Mouse (Mus musculus): Measurements from ENCODE around the gene Phpt1.

The Phpt1 gene

DNA sequence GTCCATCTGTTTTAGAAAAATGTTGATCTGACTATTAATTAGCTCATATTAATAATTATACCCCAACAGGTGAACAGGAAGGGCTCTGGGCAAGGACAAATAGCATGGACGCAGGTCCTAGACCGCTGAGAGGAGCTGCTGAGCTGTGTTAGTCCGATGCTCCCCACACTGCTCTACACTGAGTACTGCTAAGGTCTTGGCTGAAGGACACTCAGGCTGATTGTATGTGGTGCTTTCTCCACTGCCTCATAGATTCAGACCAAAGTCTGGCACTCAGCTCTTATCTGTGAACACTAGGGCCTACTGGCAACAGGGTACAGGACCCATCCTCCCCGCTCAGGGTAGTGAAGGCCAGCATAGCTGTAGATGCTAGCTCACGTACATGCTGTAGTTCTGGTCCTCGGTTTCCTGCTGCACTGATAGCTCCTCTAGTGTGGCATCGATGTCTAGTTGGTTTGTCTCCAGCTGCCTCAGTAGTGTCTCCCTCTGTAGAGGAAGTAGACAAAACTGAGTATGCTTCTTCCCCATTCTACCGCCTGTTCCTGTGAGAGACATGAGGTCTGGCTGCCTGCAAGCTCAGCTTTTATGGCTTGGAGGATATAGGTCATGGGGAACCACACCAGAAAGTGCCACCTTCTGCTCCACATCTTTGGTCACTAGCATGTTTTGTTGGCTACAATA lies 13.3 kb upstream of the Phpt1 start:
- TF ChIP-seq GATA4 (IDR thresholded peaks at IDR 0.05; ENCODE audit: insufficient replicate concordance, low read length) = no peak

DNA sequence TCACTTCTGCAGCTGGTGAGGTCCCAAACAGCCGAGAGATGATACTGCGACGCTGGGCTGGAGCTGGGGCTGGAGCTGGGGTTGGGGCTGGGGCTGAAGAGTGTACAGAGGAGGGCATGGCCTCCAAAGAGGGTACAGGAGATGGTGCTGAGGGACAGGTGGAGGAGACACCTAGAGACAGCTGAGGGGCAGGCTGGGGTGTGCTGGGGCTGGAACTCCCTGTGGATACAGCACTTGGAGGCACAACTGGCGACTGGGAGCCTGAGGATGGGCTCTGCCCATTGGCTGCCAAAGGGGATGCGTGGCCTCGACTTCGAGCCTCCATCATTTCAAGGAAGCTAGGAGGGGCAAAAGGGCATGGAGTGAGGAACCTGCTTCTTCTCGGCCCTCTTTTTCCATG lies 12.3 kb upstream of the Phpt1 start:
- TF ChIP-seq GATA4 (IDR thresholded peaks at IDR 0.05; ENCODE audit: insufficient replicate concordance, low read length) = no peak

DNA sequence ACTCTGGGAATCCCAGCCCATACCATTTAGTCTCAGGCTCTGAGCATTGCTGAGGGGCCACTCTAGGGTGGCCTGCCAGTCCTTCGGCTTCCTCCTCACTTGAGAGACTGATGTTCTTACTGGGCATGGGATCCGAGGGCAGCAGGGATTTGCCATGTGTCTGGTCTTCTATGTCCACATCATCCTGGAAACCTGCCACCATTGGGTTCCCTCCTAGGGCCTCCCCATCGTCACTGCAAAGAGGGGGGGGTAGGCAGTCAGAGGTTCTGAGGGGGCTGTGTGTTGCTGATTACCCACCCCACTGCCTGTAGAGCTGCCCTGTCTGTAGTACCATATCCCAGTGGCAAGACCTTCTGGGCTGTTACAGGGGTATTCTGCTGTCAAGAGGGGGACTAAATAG lies 10.6 kb upstream of the Phpt1 start:
- TF ChIP-seq GATA4 (IDR thresholded peaks at IDR 0.05; ENCODE audit: insufficient replicate concordance, low read length) = no peak

DNA sequence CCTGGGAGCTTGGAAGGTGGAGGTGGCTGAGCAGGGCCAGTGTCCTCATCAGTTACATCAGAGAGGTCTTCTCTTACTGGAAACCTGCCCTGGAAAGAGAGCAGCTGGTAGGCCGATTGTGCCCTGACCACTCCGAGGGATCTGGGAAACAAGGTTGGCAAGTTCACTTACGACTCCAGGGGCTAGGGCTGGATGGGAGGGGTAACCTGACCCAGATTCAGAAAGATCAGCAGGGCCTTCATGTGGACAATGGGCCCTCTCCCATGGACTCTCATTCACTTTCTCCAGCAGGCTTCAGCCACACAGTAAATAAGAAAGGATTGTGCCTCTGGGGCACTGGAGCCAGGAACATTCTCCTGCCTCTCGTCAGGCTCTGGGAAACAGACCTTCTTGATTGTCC lies 9.8 kb upstream of the Phpt1 start:
- TF ChIP-seq GATA4 (IDR thresholded peaks at IDR 0.05; ENCODE audit: insufficient replicate concordance, low read length) = no peak

DNA sequence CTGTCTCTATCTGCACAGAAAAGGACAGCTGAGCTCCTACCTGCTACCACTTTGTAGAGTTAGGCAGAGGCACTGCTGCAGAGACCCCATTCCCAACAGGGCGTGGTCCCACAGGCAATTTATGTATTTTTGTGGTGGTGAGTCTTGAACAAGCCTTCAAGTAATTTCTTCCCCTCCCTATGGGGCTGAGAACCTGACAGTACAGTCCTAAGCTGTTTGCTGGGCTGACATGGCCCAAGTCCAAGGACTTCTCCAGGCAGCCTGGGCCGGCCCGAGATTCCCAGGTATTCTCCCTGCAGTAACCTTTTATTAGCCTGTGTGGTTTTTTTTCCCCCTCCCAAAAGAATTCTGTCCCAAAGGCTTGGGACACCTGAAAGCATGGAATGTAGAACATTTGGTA lies 9.1 kb upstream of the Phpt1 start:
- no peak for TF ChIP-seq GATA4 (IDR thresholded peaks at IDR 0.05; ENCODE audit: insufficient replicate concordance, low read length)

DNA sequence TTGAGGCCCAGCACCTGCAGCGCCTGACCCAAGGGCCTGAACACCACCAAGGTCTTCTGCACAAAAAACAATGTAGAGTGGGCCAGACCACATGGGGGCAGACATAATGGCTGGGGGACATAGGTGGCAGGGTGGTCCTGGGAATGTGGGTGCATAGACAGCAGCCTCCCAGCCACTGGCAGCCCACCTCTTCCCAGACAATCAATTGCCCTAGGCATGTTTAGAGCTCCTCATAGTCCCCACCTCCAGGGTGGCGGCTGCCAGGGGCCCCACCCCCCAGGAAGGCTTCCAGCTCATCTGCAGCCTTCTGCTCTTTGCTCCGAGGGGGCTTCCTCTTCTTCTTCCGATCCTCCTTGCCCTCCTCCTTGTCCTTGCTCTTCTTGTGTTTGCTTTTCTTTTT lies 8.5 kb upstream of the Phpt1 start:
- TF ChIP-seq GATA4 (IDR thresholded peaks at IDR 0.05; ENCODE audit: insufficient replicate concordance, low read length) = no peak

DNA sequence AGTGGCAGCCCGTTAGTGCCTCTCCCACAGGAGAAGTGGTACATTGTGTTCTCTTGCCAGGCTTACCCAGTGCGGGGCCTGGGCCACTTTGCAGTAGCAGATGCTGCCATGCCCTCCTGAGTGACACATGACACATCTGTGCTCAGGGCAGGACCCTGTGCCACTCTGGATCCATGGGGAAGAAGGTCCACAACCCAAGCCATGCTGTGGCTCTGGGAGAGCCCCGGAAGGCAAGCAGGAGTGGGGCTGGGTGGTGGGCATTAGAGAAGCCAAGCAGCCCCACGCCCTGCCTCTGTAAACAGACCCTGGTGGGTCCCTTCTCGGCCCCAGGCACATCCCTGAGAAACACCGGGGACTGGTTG lies 8.1 kb upstream of the Phpt1 start:
- no peak for TF ChIP-seq GATA4 (IDR thresholded peaks at IDR 0.05; ENCODE audit: insufficient replicate concordance, low read length)

DNA sequence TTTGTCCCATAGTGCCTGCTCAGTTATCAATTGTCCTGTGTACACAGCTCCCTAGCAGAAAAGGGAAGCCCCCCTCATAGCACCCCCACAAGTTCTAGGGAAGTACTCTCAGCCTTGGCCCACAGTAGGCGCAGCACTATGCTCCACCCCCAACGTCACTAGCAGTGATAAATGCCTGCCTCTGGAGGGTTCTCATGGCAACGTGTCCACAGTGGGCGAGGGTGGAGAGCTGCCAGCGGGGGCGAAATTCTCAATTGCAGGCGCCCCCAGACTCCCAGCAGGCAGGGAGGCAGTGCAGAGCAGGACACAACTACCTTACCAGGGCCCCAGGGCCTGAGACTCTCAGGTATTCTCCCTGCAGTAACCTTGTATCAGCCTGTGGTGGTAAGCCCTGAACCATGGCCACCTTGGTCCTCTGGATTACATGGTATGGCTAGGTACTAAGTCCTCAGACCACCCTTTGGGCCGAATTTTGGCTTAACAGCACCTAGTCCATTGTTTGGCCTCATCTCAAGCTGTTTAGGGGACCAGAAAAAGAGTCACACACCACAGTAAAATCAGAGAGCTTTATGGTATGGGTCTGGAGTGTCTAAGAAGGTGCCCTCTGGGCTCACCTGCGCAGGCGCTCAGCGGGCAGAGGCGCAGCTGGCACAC lies 7.6 kb upstream of the Phpt1 start:
- no peak for TF ChIP-seq GATA4 (IDR thresholded peaks at IDR 0.05; ENCODE audit: insufficient replicate concordance, low read length)

DNA sequence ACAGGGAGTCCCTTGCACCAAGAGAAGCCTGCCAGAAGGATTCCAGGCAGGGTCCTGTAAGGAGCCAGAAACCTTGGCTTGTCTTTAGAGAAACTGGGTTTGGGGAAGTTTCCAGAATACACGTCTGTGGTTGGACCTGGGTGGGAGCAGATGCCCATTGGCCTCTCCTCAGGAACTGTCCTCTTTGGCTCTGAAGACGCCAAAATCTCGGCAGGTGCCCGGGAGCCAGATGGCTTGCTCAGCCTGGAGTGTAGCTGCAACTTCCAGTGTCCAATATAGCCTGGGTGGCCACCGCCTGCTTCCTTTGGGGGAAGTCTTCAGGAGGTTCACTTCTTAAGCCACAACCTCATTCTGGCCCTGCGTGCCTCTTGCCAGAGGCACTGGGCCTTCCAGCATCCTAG lies 6.9 kb upstream of the Phpt1 start:
- TF ChIP-seq GATA4 (IDR thresholded peaks at IDR 0.05; ENCODE audit: insufficient replicate concordance, low read length) = no peak

DNA sequence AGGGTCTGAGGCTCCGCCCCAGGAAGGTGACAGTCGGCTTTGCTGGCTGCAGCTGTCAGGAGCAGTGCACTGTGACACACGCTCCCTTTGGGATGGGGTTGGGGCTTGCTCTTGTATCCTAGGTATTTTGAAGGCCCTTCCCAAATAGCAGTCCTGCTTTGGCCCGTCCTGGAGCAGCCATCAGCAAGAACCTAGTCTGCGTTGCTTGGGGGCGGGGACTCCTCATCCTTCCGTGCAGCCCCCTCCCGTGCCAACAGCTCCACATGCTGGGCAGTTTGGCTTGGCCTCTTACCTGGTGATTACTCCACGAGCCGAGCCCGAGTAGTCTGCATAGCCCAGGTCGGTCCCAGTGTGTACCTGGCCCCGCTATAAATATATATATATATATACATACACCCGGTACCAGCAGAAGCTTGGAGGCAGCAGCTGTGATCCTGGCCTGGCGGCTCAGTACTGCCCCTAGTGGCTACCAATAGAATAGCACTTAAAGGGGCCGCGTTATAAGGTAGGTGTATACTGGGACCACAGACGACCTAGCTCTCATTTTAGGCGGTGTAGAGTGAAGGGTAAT lies 6.4 kb upstream of the Phpt1 start, which contains the start of gene Ajm1:
TSS of gene Ajm1 (minus strand) at position 464 of the 571 bp plus-strand sequence.
- no peak for TF ChIP-seq GATA4 (IDR thresholded peaks at IDR 0.05; ENCODE audit: insufficient replicate concordance, low read length)

DNA sequence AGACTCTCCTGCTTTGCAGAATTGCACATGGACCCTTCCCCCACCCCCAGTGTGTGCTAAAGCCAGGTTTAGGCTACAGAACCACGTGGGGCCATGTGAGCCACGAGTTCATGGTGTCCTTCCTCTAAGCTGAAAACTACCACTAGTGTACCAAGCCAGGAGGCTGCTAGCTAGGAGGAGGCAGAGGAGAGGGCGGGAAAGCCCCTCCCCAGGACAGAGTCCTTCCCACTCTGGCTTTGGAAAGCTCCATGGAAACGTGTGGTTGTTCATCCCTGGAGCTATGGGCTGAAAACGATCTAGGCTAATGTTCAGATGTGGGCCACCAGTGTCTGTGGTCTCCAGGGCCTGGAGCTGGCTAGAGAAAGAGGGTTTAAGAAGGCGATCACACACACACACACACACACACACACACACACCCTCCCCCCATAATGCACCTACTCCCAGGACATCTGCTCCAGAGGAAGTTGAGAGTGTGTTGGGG lies 5.6 kb upstream of the Phpt1 start:
- no peak for TF ChIP-seq GATA4 (IDR thresholded peaks at IDR 0.05; ENCODE audit: insufficient replicate concordance, low read length)

DNA sequence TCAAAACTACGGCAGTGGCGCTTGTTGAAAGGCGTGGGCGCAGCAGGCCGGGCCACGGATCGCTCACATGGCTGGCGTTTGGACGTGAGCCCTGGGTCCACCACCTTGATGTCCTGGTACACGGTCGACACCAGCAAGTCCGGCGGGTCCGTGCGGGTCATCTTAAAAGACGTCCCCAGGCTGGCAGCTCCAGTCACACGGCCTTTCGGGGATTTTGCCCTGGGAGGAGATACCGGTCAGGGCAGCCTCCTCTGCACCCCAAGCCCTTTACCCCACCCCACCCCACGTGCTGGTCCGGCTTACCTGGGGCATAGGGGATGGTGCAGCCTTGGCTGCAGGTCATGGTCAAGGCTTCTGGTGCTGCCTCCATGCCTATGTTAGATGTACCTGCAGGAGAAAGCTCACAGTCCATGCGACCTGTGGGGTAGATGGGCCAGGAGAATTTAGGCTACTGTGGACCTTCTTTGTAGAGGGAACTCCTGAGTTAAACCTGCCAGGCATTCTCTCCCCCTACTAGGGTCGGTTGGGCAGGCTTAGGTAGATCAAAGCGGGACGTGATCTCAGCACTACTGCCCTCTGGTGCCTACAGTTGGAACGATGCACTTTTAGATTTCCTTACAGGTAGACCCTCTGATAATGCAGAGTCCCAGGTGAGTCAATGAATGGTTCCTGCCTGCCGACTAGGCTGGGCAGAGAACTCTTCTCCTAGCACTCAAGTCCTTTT lies 4.9 kb upstream of the Phpt1 start:
- TF ChIP-seq GATA4 (IDR thresholded peaks at IDR 0.05; ENCODE audit: insufficient replicate concordance, low read length) = no peak

DNA sequence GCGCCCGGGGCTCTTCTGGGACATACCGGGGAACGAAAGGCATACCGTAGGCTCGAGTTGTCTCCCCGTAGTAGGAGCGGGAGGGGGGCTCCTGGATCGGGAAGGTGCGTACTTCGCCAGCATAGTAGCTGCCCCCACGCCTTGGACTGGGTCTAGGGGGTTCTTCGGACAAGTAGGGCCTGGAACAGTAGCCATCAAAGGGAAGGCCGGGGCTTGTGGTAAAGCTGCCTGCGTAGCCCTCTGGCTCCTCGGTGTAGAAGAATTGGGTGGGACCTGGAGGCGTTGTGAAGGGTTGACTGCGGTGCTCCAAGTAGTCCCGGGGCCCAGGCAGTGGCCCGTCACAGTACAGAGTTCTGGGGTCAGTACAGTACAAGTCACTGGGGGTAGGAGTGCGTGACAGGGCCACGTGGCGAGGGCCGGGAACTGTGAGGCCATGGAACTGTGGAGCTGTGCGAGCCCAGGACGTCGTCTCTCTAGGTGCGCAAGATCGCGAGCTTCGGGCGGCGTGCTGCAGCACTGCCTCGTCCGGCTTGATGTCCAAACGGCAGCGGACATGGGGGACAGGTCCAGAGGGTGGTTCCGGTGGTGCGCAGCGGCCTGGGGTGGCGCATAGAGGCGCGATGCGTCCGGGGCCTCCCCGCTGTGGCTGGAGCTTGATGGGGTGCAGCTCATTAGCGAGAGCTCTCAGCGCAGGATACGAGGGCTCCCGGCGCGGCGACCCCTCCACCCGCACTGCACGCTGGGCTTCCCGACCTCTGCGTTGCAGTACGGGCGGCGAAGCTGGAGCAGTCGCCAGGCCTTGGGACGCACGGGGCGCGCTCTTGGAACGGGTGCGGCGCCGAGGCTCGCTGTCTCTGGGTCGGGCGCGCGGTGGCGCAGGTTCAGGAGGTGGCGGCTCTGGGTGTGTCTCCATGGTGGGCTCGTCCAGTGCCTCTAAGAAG lies 4.0 kb upstream of the Phpt1 start:
- TF ChIP-seq GATA4 (IDR thresholded peaks at IDR 0.05; ENCODE audit: insufficient replicate concordance, low read length) = no peak

DNA sequence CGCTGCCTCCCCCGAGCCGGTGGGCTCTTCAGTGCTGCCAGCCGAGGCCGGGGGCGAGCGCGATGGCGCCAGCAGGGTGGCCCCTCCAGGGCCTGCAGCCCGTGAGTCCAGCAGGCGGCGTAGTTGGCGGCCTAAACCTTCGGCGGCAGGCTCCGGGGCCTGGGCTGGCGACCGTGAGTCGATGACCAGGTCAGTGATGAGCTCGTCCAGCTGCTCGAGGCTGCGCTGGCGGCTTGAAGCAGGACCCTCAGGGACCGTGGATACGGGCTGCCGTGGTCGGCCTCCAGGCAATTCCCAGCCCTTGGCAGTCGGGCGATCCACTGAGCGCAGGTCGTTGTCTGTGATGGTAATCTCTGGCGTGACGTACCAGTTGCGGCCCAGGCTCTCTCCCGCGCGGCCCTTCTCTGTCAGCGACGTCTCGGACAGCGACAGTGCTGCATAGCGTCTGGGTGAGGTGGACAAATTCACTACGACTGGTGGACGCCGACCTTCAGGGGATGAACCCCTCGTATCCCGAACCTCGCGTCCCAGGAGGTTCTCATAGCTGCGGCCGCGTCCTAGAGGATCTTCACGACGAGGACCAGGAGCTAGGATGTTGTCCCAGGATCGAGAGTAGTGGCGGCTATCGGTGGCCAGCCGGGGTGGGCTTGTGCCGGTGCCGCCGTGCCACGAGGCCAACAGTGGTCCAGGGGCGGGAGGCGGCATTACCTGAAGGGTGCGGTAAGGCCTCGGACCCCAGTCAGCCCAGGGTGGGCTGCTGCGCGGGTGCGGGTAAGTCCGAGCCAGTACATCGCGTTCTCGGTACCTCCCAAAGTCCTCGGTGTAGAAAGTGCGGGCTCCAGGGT lies 3.1 kb upstream of the Phpt1 start:
- no peak for TF ChIP-seq GATA4 (IDR thresholded peaks at IDR 0.05; ENCODE audit: insufficient replicate concordance, low read length)

All from liver, adult (tissue).